ENCODE assay signal across 10 mouse cellular contexts in the genomic region with DNA sequence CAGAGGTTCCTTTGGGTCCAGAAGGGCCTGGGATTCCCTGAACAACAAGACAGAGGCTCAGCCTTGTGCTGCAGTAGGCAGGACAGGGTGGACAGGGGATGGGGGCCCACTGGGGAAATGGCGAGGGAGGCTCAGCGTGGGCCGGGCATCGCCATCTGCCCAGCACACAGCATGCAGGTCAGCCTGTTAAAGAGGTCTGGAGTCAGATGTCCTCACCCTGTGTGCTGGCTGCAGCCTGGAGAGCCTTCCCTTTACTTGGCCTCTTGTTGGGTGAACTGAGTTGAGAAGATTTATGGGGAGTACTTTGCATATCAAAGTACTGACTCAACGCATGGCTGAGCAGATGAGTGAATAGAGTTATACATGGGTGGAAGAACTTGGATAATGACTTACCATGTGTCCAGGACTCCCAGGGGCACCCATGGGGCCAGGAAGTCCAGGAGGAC. TPM values are rescaled to one million over a fixed set of nuclear protein-coding genes. Genes with fewer than 3 reads are reported as not detected.
DNase-seq lines count a peak whose midpoint lies in the region; ATAC-seq and TF ChIP-seq lines count a peak whose summit lies in the region.
"Had no signal": no experiment of that assay in that cellular context is flagged by ENCODE, and none has a peak within 500 bp of the region (broad histone marks: within the 10 kb centered on the region; RNA-seq: fewer than 3 reads in every experiment).

No protein-coding gene starts in this region.

- peak overlapping the region; percentile 60 for H3K27ac ChIP-seq in forebrain, embryonic 13.5 days
- H3K27ac ChIP-seq in midbrain, postnatal 0 days (ENCODE audit: low read depth, low read length): no peak overlapping the region

- ATAC-seq in cerebellum, adult (ENCODE audit: insufficient number of reproducible peaks, low FRiP score, low TSS enrichment): peak; percentile 78; the same call in 1 of the 2 replicates
- ATAC-seq in forebrain, embryonic 13.5 days: peak; percentile 70
- no peak for ATAC-seq in midbrain, postnatal 0 days (ENCODE audit: low FRiP score)

- no peak for DNase-seq in cerebellum, adult 11 months
- DNase-seq in brain, adult 2 months (ENCODE audit: low read depth, low spot score): peak; percentile 53
- DNase-seq in midbrain, postnatal 0 days (ENCODE audit: low spot score): peak; percentile 26
- no peak for DNase-seq in frontal cortex, postnatal 14 days (ENCODE audit: low spot score in 2 of 2)
- no peak for DNase-seq in gastrocnemius, adult 18-20 months (ENCODE audit: low spot score)
- no peak for DNase-seq in left cerebral cortex, postnatal 36 days (ENCODE audit: low spot score in 2 of 2)
- DNase-seq: kidney, postnatal 4 days; lung, postnatal 36 days had no signal

- peak overlapping the region; percentile 27 for H3K4me2 ChIP-seq in forebrain, embryonic 13.5 days
- H3K4me2 ChIP-seq in midbrain, postnatal 0 days (ENCODE audit: low read depth, low read length, poor library complexity, severe bottlenecking): no peak overlapping the region

- no peaks in the 10 kb centered on the region for H3K27me3 ChIP-seq in forebrain, embryonic 13.5 days
- H3K27me3 ChIP-seq in midbrain, postnatal 0 days (ENCODE audit: insufficient read depth, low read length): no peaks in the 10 kb centered on the region

- no peak for TF ChIP-seq CTCF in midbrain, postnatal 0 days (IDR thresholded peaks at IDR 0.05)

- H3K9me3 ChIP-seq in forebrain, embryonic 13.5 days (replicated peaks): no peaks in the 10 kb centered on the region
- H3K9me3 ChIP-seq in midbrain, postnatal 0 days (ENCODE audit: low read length): no peaks in the 10 kb centered on the region

- WGBS in forebrain, embryonic 13.5 days: 13% methylated on average over 5 of the region's 5 CpGs
- 10% methylated on average over 5 of the region's 5 CpGs for WGBS in midbrain, postnatal 0 days

- H3K36me3 ChIP-seq in forebrain, embryonic 13.5 days (ENCODE audit: poor library complexity, severe bottlenecking): no peaks in the 10 kb centered on the region
- no peaks in the 10 kb centered on the region for H3K36me3 ChIP-seq in midbrain, postnatal 0 days (ENCODE audit: insufficient read depth, low read length)

- H3K9ac ChIP-seq in forebrain, embryonic 13.5 days: no peak overlapping the region
- H3K9ac ChIP-seq in midbrain, postnatal 0 days (replicated peaks; ENCODE audit: low read length, poor library complexity, severe bottlenecking): no peak overlapping the region

- intact Hi-C loops in left cerebral cortex, postnatal 36 days (cut with DNase I): no loop called here

- H3K4me1 ChIP-seq in forebrain, embryonic 13.5 days: peaks cover 23% of the 10 kb centered on the region
- no peaks in the 10 kb centered on the region for H3K4me1 ChIP-seq in midbrain, postnatal 0 days (ENCODE audit: insufficient read depth, low read length)

- no peak overlapping the region for H3K4me3 ChIP-seq in forebrain, embryonic 13.5 days
- H3K4me3 ChIP-seq in midbrain, postnatal 0 days (ENCODE audit: low read depth, low read length): no peak overlapping the region

RNA-seq across cellular contexts. Expression of a gene that starts 23.0 kb away (rescaled TPM):
- polyA plus RNA-seq in forebrain, embryonic 13.5 days (2015; fragmentation: Nextera tagmentation; extraction: Ambion mirVana): 14.9 and 18.8 TPM in 2 replicates
- 4.8 and 10.8 TPM in 2 replicates for total RNA-seq in midbrain, postnatal 0 days (2014; rRNA removed)
- polyA plus RNA-seq in midbrain, postnatal 0 days (2015; fragmentation: Nextera tagmentation; extraction: Ambion mirVana): 14.5 and 16.9 TPM in 2 replicates
- 1 to 10 TPM; 7.7 to 8.9 TPM for total RNA-seq in gastrocnemius, adult 18-20 months (2021)
- 10 to 100 TPM in 1 of 2 experiments, 1 to 10 TPM in 1; 9.8 to 10.9 TPM for total RNA-seq in left cerebral cortex, postnatal 36 days (2021)

RNA-seq across cellular contexts. Expression of a gene that starts 30.0 kb away (rescaled TPM):
- polyA plus RNA-seq in forebrain, embryonic 13.5 days (2015; fragmentation: Nextera tagmentation; extraction: Ambion mirVana): 808 and 853 TPM in 2 replicates
- 315 and 338 TPM in 2 replicates for total RNA-seq in midbrain, postnatal 0 days (2014; rRNA removed)
- 353 and 371 TPM in 2 replicates for polyA plus RNA-seq in midbrain, postnatal 0 days (2015; fragmentation: Nextera tagmentation; extraction: Ambion mirVana)
- 10 to 100 TPM; 68.9 to 74.1 TPM for total RNA-seq in gastrocnemius, adult 18-20 months (2021)
- total RNA-seq in left cerebral cortex, postnatal 36 days (2021): 100 to 1,000 TPM; 222 to 343 TPM

RNA-seq across cellular contexts. Expression of a gene that starts 30.3 kb away (rescaled TPM):
- 25.8 and 26.3 TPM in 2 replicates for polyA plus RNA-seq in forebrain, embryonic 13.5 days (2015; fragmentation: Nextera tagmentation; extraction: Ambion mirVana)
- total RNA-seq in midbrain, postnatal 0 days (2014; rRNA removed): 48.0 and 67.1 TPM in 2 replicates
- 50.4 and 54.6 TPM in 2 replicates for polyA plus RNA-seq in midbrain, postnatal 0 days (2015; fragmentation: Nextera tagmentation; extraction: Ambion mirVana)
- total RNA-seq in gastrocnemius, adult 18-20 months (2021): 10 to 100 TPM; 29.2 to 36.9 TPM
- total RNA-seq in left cerebral cortex, postnatal 36 days (2021): 10 to 100 TPM; 22.2 to 26.2 TPM

Comparison
In these comparisons a context has a peak if more than half of its experiments do, and no peak if none do; other contexts are left out.
1. DNase-seq: peak in brain, adult 2 months (single experiment) and midbrain, postnatal 0 days (single experiment); none in cerebellum, adult 11 months (single experiment), frontal cortex, postnatal 14 days (0 of 2), gastrocnemius, adult 18-20 months (single experiment) and left cerebral cortex, postnatal 36 days (0 of 2).